Mouse (Mus musculus) lung, adult 2 months (tissue): ENCODE measurements at regions not wholly inside any gene's neighbourhood (a gene's known extent, or its start where the extent isn't known, plus 50 kb on each side); places are given as distances from the start of the nearest gene placed in this dataset.

Experiments used
- CTCF ChIP-seq: fragments of 200-500 bp; IDR thresholded peaks from 2 replicates; pipeline ENCODE4 v1.5.1; 2011; ENCODE audit warnings: mild to moderate bottlenecking, low read length, control low read depth; ENCODE audit not compliant: insufficient read depth
- POLR2A ChIP-seq: fragments of 200-500 bp; IDR thresholded peaks from 2 replicates; pipeline ENCODE4 v1.6.1; 2011; ENCODE audit warnings: low read depth, mild to moderate bottlenecking, control low read depth, low read length, borderline replicate concordance; ENCODE audit errors: extremely low read depth

DNA sequence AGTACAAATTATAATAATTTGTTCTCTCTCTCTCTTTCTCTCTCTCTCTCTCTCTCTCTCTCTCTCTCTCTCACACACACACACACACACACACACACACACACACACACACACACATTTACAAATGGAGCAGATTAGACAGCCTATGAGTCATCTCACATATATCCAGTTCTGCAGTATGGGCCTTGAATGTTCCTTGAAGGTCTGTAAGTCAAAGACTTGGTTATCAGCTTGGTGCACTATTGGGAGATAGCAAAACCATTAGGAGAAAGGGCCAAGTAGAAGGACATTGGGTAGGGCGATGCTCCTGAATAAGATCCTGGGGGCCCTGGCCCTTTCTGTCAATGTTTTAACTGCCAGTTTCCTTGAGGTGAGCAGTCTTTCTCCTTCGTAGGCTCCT lies 145.1 kb upstream of the Trib2 start:
- no peak for TF ChIP-seq POLR2A
- TF ChIP-seq CTCF: no peak
